Mouse (Mus musculus) left cerebral cortex, postnatal 14 days (tissue): ENCODE data around the gene Vezt. TPM values are rescaled to one million over a fixed set of nuclear protein-coding genes. Genes with fewer than 3 reads are reported as not detected.

Source experiments
- DNase-seq, 2 experiments: peaks; one replicate each; pipeline ENCODE4 v3.0.0; 2021 to 2022; ENCODE audit warnings: low spot score in 2 of 2, mixed read lengths in 1 of 2
- intact Hi-C: fragments of 180-260 bp; cut with DNase I; formaldehyde crosslinking; loops from one replicate; pipeline ENCODE4 v1.15.1; 2025
- total RNA-seq, 2 experiments: library from RNA; stranded (reverse); gene quantifications; 2 replicates each; pipeline ENCODE4 v1.2.3; 2021

Vezt gene
- total RNA-seq, 2 experiments from 2014 or later: 86.8 to 102 TPM

DNA sequence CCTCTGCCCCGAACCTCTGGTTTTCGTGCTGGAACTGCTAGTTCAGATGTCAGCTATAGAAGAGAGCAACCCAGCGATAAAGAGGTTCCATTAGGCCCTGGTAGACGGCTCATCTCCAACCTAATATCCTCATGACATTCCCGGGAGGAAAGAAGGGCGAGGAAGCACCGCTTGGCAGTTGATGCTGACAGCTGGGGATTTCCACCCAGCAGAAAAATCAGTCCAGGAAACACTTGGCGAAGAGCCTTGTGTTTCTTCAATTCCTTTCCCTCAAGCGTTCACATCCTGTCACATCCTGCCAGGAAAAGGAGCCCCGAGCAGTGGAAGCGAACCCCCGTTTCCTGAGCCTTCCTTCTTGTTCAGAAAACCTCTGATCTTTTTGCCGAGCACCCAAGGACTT, 116.4 kb downstream of the Vezt start:
- intact Hi-C loops: no loop called here
- DNase-seq: peak; percentile 26 to 46

DNA sequence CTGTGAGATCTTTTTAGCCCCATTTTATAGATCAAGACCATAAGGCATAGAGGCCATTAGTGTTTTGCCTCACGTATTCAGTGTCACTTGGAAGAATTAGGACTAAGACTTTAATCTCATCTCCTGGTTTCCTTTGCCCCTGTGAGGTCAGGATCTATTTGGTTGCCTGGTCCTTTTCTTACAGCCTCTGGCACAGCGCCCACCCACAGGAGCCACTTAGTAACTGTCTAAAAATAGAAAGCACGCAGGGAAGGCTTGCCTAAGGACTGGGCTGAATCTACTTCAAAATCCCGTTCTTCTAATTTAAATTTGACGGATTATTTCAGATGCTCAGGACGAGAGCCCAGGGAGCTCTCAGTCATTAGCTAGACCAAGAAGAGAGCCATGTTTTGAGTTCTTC, 116.9 kb downstream of the Vezt start:
- intact Hi-C loops: no loop called here
- DNase-seq: no peak

DNA sequence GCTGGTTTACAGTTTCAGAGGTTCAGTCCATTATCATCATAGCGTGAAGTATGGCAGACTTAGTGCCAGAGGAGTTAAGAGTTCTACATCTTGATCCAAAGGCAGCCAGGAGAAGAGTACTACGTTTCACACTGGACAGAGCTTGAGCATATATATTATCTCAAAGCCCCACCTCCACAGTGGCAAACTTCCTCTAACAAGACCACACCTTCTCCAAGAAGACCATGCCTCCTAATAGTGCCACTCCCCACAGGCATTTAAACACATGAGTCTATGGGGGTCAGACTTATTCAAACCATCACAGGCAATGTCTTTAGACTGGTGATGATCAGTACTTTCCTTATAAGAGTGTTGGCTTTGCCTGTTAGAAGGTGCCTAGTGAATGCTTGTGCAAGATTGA, 117.5 kb downstream of the Vezt start:
- DNase-seq: no peak
- intact Hi-C loops: no loop called here

DNA sequence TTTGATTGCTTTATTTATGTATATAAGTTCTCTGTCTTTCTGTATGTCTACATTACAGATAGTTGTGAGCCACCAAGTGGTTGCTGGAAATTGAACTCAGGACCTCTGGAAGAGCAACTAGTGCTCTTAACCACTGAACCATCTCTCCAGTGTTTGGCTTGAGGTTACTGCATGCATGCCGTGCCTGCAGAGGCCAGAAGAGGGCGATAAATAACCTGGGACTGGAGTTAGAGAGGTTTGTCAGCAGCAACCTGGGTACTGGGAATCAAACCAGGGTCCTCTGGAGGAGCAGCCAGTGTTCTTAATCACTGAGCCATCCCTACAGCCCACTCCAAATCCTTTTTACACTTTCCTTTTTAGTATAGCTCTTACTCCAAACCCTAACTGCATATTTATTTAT, 118.8 kb downstream of the Vezt start:
- DNase-seq: no peak
- intact Hi-C loops: no loop called here

DNA sequence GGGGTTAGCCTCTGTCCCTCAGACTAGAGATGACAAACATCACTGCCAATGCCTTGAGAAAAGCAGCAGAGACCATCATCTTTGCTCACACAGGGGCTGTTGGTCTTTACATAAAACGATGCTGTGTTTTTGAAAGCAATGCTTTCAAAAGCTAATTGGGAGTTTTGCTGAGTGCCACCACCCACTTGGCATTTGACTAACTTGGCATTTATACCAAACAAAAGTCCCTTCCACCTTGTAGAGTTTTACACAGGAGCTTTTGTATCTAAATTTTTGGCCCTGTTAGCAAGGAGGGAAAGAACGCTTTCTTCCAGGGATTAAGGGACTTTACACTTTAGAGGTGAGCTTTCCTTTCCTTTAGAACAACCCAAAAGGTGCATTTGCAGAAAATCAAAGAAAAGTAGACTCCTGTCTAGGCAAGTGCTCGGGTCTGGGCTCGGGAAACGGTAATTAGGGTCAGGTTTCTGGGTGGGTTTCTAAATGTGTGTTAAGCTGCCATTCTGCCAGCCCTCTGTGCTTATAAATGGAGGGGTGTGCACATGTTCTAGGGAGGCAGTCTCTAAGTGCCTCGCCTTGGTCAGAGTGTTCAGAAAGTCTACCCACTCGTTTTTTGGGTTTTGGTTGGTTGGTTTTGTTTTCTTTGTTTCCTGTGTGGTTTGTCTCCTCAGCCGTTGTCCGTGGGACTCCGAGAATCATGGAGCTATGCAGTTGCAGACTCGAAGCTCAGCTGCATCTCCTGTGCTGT, 119.9 kb downstream of the Vezt start:
- intact Hi-C loops: no loop called here
- no peak for DNase-seq

DNA sequence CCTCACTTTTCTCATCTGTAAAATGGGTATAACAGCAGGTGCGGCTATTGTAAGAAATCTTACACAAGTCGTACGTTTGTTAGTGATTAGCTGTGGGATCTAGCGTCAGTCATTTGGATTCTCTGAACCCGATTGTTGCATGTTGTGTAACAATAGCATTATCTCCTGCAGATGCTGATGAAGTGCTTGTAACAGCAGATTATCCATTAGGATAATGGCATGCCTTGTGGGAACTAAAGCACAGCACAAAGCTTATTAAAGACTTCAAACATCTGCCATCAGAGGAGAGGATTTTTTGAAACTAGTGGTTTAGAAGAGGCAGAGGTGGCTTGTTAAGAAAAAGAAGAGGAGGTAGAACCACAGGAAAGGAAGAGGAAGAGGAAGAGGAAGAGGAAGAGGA, 122.1 kb downstream of the Vezt start:
- intact Hi-C loops: no loop called here
- DNase-seq: no peak

DNA sequence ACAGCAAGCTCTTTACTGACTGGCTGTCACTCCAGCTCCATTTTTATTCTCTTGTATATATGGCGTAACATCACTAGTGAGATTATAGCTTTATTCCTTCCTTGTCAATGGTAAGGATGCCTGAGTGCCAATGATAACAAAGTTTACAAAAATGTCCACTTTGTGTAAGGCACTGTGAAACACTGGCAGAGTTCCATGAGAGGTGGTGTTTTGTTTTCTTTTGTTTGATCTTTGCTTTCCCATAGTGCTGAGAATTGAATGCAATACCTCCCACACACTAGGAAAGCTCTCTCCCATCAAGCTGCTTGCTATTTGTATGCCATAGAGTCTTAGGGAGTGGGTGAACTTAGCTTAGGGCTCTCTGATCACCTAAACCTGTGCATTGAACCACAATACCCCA, 122.7 kb downstream of the Vezt start:
- intact Hi-C loops: no loop called here
- DNase-seq: no peak

DNA sequence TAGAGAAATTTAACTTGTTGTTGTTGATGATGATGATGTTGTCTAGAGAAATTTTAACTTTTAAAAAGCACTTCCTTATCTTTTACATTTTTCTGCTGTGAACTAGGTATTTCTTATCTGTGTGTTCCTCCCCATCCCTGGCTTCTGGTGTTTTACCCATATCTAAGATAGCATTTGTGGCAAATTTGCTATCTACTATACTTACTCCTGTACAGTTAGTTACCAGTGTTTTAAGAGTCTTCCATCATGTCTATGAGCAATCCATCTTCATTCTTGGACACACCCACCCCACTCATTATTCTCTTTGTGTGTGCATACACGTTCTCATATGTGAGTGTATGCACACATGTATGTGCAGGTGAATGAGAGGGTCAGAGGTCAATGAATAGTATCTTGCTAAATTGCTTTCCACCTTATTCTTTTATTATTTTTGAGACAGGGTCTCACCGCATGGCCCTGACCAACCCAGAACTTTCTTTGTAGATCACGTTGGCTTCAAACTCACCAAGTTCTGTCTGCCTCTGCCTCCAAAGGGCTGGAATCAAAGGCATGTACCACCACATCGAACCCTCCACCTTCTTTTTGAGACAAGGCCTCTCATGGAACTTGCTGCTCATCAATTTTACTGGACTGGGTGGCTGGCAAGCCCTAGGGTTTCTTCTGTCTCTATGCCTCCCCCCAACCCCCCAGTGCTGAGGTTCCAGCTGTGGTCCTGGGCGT, 123.3 kb downstream of the Vezt start:
- no peak for DNase-seq
- intact Hi-C loops: no loop called here

DNA sequence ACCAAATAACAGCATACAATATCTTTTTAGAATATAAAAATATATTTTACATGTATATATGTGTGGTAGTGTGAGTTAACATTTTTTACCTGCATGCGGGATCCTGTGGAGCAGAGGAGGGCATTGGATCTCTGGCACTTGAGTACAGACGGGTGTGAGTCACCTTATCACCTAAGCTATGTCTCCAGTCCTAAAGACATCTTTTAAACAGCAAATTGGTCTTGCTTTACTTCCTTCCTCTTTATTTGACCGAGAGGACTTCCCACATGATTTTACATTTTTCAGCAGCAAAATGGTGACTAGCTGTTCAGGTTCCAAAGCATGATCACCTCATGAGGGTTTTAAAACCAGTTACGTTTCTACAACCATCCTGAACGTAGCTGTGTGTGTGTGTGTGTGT, 124.3 kb downstream of the Vezt start:
- intact Hi-C loops: no loop called here
- no peak for DNase-seq

DNA sequence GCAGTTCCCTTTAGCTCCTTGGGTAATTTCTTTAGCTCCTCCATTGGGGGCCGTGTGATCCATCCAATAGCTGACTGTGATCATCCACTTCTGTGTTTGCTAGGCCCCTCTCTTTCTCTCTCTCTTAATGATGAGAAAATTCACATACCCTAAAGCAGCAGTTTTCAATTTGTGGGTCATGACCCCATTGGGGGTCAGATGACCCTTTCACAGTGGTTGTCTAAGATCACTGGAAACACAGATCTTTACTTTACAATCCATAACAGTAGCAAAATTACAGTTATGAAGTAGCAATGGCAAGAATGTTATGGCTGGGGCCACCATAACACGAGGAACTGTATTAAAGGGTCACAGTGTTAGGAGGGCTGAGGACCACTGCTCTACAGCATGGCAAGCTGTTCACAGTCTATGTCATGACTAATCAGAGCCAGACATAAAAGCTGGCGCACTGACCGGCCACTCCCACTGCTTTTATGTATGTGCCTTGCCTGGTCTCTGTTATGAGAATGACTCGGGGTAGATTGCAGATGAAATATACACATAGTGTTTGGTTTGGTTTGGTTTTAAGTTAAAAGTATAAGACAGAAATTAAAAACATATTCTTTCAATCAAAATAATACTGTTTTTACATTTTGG, 125.7 kb downstream of the Vezt start:
- no peak for DNase-seq
- intact Hi-C loops: no loop called here

DNA sequence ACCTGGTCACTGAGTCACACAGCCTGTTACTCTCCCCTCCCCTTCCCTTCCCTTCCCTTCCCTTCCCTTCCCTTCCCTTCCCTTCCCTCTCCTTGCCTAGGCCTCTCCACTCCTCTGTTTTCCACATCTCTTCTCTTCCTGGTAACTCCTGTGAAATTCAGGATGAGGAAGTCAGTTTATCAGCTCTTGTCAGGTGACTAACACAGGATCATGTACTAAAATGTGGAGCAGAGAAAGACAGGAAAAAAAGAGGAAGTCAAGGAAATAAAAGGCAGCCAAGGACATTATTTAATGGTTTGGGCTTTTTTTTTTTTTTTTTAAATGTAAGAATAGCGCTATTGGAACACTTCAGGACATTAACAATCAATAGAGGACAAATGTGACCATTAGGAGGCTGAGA, 126.6 kb downstream of the Vezt start:
- DNase-seq: no peak
- intact Hi-C loops: no loop called here

DNA sequence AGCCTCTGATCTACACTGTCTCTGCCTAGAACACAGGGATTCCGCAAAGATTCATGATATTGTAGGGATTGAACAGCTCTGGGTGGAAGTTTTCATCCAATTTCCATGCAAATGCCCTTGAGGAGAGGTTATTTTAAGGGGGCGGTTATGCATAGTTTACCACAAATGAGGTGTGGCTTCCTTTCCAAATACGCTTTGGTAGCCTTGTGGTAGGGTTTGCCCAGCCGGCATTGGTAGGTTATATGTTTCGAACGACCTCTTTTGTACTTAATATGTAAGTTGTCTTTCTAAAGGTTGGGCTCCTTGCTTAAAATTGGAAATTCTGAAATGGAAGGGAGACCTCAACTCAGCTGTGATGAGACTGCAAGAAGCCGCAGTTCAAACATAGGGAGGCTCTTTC, 127.1 kb downstream of the Vezt start:
- intact Hi-C loops: no loop called here
- no peak for DNase-seq

DNA sequence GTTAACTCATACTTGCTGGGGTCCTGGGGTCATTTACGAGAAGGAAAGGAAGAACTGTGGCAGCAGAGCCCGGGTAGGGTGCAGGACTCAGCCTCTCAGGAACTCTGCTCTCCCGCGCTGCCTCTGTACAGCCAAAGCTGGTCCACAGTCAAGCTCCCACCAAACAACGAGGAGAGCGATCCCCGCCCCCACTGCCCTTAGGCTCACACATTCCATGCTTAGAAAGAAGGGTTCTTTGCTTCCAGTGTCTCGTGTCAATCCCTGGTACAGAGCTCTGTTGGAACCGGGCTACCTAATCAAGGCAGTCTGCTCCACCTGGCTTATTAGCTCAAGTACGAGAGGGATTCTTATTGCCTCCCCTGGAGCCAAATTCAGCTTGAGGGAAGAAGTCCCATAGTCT, 128.2 kb downstream of the Vezt start:
- intact Hi-C loops: no loop called here
- no peak for DNase-seq

DNA sequence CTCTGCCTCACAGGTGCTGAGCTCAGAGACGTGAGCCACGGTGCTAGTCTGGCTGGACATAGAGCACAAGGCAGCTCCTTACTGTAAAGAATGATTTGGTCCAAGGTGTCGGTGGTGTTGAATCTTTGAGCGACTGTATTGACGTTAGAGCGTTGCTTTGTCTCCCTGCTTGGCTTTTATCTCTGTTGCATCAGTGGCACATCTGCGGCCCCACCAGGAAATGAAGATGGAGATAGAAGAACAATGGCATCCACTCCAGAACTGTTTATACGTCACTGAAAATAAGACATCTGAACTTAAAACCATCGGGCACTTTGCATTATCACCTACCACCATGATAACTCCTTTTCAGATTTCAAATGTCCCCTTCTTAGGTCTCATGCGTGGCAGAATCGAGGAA, 135.7 kb downstream of the Vezt start:
- no peak for DNase-seq
- intact Hi-C loops: no loop called here

DNA sequence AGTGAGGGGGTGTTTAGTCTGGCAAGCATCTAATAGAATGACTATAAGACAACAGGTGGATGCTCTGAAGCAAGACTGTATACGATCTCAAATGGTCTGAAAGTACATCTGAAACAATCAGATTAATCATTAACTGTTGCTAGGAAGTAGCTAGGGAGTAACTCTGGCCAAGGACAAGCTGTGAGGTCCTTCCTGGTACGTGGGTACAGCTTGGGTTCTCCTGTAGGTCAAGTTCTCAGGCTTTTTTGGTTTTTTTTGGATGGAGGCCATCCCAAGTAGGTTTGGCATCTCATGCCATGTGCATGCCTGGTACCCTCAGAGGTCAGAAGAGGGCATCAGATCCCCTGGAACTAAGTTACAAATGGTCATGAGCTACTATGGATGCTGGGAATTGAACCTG, 136.3 kb downstream of the Vezt start:
- no peak for DNase-seq
- intact Hi-C loops: no loop called here

DNA sequence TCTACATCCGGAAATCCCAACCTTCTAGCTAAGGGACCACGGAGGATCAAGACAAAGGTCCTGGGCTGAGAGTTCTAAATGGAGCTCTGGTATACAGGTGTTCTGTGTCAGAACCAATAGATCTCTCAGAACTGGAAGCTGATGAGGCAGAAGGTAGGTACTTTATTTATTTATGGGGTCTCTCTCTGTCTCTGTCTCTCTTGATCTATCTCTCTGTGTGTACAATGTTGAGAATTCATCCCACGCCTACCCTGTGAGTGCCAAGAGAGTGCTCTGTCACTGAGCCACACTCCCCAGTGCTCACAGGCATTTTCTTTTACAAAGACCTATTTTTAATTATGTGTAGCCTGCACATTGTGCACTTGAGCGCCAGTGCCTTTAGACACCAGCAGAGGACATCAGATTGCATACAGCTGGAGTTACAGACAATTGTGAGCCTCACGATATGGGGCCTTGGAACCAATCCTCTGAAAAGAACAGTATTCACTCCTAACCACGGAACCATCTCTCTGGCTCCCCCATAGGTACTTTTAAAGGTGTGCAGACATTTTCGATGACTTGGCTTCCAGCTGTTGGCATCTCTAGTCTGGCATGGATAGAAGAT, 138.5 kb downstream of the Vezt start, which contains the start of gene Metap2:
Gene Metap2, minus strand, starts transcription at position 51 of the 604 bp plus-strand sequence.
- DNase-seq: no peak
- intact Hi-C loops: no loop called here

DNA sequence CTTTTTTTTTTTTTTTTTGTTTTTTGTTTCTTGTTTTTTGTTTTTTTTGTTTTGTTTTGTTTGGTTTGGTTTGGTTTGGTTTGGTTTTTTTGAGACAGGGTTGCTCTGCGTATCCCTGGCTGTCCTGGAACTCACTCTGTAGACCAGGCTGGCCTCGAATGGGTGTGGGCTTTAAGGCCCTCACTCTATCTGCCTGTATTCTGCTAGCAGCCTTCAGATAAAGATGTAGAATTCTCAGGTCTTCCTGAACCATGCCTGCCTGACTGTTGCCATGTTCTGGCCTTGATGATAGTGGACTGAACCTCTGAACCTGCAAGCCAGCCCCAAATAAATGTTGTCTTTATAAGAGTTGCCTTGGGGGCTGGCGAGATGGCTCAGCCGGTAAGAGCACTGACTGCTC, 143.1 kb downstream of the Vezt start:
- intact Hi-C loops: no loop called here
- no peak for DNase-seq

DNA sequence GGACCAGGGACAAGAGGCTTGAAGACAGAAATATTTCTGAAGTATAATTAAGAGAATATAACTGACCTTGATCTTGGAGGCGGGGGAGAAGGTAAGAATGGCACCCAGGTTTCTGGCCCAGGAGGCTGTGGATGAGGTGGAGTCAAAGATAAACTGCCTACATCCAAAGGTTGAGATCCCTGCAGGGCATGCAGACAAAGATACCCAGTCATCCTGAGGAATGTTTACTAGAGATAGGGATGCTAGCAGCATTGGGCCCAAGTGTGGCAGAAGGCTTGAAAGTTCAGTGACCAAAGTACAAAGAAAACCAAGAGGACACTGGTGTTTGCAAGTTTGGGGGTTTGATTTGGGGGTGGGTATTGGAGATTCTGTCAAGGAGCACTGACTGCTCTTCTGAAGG, 144.6 kb downstream of the Vezt start:
- no peak for DNase-seq
- intact Hi-C loops: no loop called here

DNA sequence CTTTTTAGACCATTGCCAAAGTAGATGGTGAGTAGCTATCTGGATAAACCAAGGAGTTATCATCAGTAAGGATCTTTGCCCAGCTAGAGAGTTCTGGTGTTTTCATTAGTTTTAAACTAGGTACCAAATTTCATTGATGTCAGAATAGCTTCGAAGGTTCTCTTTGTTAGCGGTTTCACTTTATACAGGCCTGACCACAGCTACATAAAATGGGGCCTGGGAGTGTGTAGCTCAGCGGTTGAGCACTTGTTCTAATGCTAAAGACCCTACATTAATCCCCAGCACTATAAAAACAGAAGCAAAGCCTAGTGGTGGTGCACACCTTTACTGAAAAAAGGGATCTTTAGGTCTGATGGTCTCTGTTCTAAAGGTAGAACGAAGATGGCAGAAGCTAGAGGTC, 145.1 kb downstream of the Vezt start:
- intact Hi-C loops: no loop called here

DNA sequence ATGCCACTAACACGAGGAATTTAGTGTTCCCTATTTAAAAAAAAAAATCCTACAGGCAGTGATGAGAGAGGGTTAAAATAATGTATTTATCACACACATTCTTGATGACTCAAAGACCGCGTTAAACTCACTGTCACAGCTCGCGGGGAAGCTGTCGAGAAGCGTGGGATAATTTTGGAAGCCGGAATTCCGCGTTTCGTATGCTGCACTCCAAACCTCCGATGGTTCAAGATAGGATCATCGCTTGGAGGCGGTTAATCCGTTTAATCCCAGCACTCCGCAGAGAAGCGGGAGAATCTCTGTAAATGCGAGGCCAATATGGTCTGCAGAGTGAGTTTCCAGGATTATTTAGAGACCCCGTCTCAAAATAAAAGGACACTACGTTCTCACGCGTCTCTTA, 145.6 kb downstream of the Vezt start:
- DNase-seq: peak; percentile 56 to 58
- intact Hi-C loops: no loop called here

More for the DNA sequence above, 145.1 kb downstream of the Vezt start:
- no peak for DNase-seq
